Mouse (Mus musculus) thymus, postnatal 25 days (tissue): Measurements from ENCODE around the gene Ctdspl2.

Experiments used
- DNase-seq: peaks from one replicate; pipeline ENCODE4 v3.0.0; 2022

The Ctdspl2 gene

DNA sequence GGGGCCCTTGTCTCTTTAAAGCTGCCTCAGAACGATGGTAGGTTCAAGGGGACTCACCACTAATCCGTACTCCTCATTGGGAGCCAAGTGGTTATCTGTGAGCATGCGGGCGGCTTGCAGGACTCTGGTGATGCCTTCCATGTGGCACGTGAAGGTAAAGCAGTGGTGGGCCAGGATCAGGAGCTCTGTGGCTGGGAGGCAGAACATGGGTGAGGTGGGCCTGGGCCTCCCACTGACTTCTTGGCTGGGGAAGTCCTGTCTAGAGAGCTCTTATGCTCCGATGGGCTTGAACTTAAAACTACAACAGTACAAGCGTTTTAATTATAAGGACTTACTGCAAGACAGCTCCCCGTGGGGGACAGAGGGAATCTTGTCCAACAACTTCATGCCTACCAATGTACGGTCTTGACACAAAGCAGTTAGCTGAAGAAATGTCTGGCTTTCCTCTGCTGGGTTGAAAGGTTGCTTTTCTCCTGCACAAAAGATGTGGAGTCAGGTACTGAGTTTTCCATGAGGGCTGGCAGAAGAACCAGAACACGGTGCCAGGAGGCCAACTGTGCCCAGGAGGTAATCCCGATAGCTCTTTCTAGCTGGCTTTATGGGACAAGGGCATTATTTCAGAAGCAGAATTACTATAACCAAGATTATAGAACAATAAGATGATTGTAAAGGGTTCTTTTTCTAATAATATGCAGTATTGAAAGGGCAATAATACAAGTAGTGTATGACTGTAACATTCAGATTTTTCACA is 103.7 kb downstream of the Ctdspl2 start:
- DNase-seq = no peak
